Mouse (Mus musculus): ENCODE measurements around the gene Ptp4a2. TPM values are rescaled to one million over a fixed set of nuclear protein-coding genes. Genes with fewer than 3 reads are reported as not detected.
"Not testable (repeated sequence)": the region's sequence is repeated elsewhere in the genome, so short reads cannot be mapped to it uniquely, and the experiment has no call there.

The Ptp4a2 gene
- total RNA-seq, 4 experiments from 2014 or later: 196 to 239 (median 228) TPM

- no peak for DNase-seq (ENCODE audit: low spot score)
These were observed 40.8 kb downstream of the Ptp4a2 start for GRCm38 (mm10) chr4:129851861-129852260.

GRCm38 (mm10) chr4:129853053-129853452 lies 42.0 kb downstream of the Ptp4a2 start:
- no peak for DNase-seq (ENCODE audit: low spot score)

DNA sequence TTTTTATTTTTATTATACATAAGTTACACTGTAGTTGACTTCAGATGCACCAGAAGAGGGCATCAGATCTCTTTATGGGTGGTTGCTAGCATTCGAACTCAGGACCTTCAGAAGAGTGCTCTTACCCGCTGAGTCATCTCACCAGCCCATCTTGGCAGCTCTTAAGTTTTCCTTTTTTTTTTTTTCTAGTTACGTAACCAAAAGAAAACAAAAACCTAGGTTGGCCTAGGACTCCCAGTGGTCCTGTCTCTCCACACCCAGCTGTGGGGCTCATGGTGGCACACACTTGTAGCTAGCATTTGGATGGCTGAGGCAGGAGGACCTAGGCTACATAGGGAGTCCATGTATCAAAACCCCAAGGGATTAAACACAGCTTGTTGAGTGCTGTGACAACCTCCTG lies 43.0 kb downstream of the Ptp4a2 start:
- no peak for DNase-seq (ENCODE audit: low spot score)

GRCm38 (mm10) chr4:129854615-129855014 lies 43.6 kb downstream of the Ptp4a2 start:
- no peak for DNase-seq (ENCODE audit: low spot score)

- no peak for DNase-seq (ENCODE audit: low spot score)
These were observed 44.3 kb downstream of the Ptp4a2 start for GRCm38 (mm10) chr4:129855051-129855970.

DNA sequence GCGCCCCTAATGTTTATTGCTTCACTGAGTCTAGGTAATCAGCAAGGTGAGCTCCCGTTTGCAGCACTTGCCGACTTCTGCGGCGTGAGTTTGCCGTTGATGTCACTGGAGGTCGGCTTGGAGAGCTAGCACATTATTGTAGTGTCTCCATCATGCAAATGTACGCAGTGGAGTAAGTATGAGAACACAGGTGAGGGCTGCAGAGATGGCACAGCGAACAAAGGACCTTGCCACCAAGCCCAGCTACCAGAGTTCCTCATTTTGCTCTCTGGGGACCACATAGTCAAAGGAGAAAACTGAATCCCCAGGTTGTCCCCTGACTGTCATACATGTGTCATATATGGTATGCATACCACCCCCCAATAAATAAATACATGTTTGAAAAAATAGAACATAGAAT lies 49.4 kb downstream of the Ptp4a2 start:
- DNase-seq (ENCODE audit: low spot score): no peak

- DNase-seq (ENCODE audit: low spot score): no peak
These were observed 50.4 kb downstream of the Ptp4a2 start for GRCm38 (mm10) chr4:129861400-129861799.

GRCm38 (mm10) chr4:129862357-129862756 lies 51.3 kb downstream of the Ptp4a2 start:
- no peak for DNase-seq (ENCODE audit: low spot score)

GRCm38 (mm10) chr4:129866171-129866570 lies 55.2 kb downstream of the Ptp4a2 start:
- DNase-seq (ENCODE audit: low spot score): not testable (repeated sequence)

DNA sequence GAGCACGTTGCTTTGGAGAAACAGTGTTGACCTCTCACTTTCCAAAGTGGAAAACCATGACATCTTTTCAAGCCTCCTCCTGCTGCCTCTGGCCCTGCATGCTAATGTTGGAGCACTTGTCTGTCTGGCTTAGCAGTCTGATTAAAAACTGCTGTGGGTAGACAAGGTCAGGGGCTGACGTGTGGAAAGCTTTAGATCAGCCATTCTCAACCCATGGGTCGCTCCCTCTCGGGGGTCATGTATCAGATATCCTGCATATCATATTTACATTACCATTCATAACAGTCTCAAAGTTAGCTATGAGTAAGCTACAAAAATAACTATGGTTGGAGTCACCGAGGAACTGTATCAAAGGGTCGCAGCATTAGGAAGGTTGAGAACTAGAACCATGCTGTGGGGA lies 57.2 kb downstream of the Ptp4a2 start:
- no peak for DNase-seq (ENCODE audit: low spot score)

DNA sequence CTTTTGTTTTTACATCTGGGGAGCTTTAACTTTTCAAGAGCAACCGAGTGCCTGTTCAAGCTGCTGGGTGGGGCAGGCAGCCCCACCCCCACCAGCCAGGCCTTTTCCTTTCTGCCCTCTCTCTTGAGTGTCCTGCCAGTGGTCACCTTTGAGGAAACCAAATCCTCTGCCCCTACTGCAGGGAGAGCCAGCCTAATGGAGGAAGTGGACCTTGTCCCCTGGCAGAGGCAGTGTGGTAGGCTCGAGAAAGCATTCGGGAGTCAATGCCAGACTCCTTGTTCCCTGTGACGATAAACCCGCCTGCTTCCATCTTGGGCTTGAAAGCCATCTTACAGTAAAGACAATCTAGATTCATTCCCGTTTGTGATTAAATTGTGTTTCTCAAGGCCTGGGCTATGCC lies 59.5 kb downstream of the Ptp4a2 start:
- DNase-seq (ENCODE audit: low spot score): no peak

DNA sequence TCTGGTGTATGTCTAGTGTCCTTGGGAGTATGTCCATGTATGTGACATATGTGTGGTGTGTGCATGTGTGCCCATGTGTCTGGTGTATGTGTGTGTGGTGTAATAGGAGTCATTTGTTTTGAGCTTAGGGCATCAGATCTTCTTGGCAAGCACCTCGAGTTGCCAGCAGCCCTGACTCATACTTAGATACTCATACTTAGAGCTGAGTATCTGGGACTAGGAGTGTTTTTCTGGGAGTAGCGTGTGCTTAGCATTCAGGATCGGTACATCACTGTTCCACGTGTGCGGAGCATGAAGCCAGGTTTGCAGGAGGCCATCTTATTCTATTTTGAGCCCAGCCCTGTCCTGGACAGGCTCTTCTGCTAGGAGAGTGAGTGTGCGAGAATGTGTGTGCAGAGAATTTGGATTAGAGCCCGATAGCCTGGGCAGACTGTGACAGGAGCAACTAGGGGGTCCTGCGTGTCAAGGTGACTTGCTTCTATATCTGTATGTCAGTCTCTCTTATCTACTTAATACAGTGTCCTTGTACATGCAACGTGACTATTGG lies 61.4 kb downstream of the Ptp4a2 start:
- DNase-seq (ENCODE audit: low spot score): no peak

DNA sequence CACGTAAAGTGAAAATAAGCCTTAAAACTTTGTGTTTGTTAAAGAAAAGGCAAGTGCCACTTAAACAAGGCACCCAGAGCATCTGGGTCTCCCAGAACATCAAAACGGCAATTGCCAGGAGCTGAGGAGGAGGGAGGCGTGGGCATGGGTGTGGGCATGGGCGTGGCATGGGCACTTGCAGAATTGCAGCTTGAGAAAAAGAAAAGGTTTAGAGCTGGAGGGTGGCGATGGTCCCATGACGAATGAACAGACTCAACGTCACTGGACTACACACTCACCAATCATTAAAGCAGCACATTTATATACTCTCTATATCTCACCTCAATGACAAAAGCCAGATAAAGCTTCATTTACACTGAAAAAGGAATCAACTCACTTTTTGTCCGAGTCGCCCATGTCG lies 63.8 kb downstream of the Ptp4a2 start:
- no peak for DNase-seq (ENCODE audit: low spot score)

DNA sequence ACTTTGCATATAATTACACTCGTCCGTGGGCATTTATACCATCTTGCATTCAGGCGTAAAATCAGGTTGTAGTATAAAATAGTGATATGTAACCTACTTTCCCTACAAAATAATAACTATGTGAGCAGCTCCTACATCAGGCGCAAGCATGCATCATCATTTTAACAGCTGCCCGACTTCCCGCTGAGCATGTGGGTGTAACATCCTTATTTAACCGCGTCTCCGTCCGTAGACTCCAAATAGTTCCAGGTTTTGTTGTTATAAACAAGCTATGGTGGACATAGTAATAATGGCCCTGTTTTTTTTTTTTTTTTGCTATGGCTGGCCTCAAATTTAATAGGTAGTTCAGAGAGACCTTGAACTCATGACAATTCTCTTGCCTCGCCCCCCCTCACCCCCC lies 64.4 kb downstream of the Ptp4a2 start:
- DNase-seq (ENCODE audit: low spot score): no peak

DNA sequence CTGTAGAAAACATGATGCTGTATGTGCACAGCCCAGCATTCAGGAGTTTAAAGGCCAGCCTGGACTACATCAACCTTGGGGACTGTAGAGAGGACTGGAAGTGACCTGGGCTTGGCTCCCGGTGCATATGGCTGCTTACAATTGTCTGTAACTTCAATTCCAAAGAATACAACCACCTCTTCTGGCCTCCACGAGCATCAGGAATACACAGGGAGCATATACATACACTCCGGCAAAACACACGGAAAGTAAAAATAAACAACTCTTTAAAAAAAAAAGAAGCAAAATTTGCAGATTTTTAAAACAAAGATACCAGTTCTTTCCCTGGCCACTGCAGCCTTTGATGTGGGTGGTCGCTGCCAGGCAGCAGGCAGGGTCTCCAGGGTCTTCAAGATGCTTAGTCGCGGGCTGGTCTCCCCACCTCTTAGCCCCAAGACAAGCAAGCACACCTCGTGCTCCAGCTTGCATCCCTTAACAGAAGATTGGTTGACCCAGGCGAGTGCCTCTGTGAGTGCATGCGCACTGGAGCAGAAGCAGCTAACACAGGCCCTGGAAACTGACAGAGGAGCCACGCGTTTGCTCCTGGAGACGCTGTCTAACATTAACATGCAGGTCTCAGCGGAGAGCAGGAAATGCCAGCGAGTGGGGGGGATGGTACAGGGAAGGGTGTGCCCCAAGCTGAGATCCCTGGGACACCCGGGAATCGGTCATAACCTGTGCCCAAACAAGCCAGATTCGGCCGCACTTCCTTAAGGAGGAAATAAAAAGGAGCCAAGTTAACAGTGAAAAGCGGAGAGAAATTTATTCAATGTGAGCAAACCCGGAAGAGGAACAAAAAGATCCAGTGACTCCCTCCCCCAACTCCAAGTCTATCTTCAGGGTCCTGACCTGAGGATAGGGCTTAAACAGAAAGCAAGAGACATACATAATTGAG lies 66.1 kb downstream of the Ptp4a2 start:
- DNase-seq (ENCODE audit: low spot score): peak; percentile 80

DNA sequence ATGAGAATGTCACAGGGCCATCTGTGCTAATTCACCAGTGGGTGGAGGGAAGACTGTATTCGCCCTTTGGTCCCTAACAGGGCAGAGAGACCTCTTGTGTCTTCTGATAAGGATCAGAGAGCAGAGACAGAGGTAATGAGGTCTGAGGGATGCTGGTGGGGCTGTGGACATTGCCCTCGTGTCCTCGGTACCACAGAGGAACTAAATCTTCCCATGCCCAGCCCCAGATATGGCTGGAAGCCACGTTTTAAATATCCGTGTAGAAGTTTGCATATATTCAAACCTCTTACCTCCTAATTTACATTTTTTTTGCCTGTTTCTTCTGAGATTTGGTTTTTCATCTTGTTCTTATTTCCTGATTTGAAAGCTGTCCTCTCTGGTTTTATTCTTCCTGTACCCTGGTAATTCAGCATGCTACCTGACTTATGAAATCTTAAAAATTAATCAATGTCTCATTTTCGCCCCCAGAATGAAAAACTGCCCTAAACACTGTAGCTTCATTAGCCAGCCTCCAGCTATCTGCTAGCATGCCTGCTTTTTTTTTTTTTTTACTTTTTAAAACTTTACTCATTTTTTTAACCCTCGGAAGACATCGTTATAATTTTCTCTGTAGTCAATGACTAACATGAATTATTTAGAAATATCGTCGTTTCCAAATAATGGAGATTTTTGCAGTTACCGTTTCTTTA lies 67.1 kb downstream of the Ptp4a2 start:
- DNase-seq (ENCODE audit: low spot score): no peak

GRCm38 (mm10) chr4:129878656-129879145 lies 67.7 kb downstream of the Ptp4a2 start:
- no peak for DNase-seq (ENCODE audit: low spot score)

- no peak for DNase-seq (ENCODE audit: low spot score)
These were observed 68.3 kb downstream of the Ptp4a2 start for GRCm38 (mm10) chr4:129879206-129879780.

- no peak for DNase-seq (ENCODE audit: low spot score)
These were observed 69.6 kb downstream of the Ptp4a2 start for GRCm38 (mm10) chr4:129880615-129881014.

DNA sequence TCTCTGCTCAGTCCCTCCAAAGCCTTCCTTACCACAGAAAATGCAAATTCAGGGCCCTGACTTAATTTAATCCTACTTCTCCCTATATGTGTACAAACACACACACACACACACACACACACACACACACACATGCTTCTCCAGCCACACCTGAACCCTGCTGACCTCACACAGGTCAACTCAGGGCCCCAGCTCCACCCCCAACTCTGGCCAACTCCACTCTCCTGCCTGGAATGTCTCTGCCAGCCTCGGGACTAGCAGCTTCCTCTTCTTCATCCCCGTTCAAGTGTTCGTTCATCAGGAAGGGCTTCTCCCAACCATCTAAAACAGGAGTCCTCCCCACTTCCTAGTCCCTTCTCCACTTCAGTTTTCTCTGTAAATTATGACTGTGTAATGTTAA lies 70.6 kb downstream of the Ptp4a2 start:
- DNase-seq (ENCODE audit: low spot score): no peak
